Mouse (Mus musculus): ENCODE results near the gene Cdh1. TPM values are rescaled to one million over a fixed set of nuclear protein-coding genes. Genes with fewer than 3 reads are reported as not detected.

Cdh1 gene
- polyA plus RNA-seq, 2 experiments = 11.4 to 14.8 TPM

- no peak for TF ChIP-seq CTCF (IDR thresholded peaks at IDR 0.05; ENCODE audit: low read depth)
- TF ChIP-seq EP300 (IDR thresholded peaks at IDR 0.05; ENCODE audit: low read depth) = no peak
- Histone ChIP-seq H3K4me3 (ENCODE audit: insufficient read depth in 1 of 2, low read depth in 2 of 2, low read length in 2 of 2) (no peak overlapping the region), H3K27ac (no peak overlapping the region), H3K4me2 (ENCODE audit: low read depth) (no peak overlapping the region), H3K27me3 (ENCODE audit: control insufficient read depth, insufficient read depth, low read length) (no peaks in the 10 kb centered on the region), H3K36me3 (replicated peaks; ENCODE audit: control insufficient read depth, insufficient read depth, low read depth) (no peaks in the 10 kb centered on the region), H3K4me1 (replicated peaks; ENCODE audit: control insufficient read depth in 2 of 2, insufficient read depth in 2 of 2, low read length in 1 of 2) (no peaks in the 10 kb centered on the region), H3K9ac (replicated peaks) (no peak overlapping the region), H3K9me3 (ENCODE audit: control insufficient read depth, low read length) (no peaks in the 10 kb centered on the region)
- DNase-seq (ENCODE audit: low read depth in 3 of 3, low spot score in 3 of 3) (no peak), ATAC-seq (ENCODE audit: insufficient read depth) (no peak)
- 71% methylated on average over 8 of the region's 8 CpGs for WGBS (ENCODE audit: insufficient replicate concordance)
Observed at GRCm38 (mm10) chr8:106648421-106648820, 45.3 kb downstream of the Cdh1 start.

DNA sequence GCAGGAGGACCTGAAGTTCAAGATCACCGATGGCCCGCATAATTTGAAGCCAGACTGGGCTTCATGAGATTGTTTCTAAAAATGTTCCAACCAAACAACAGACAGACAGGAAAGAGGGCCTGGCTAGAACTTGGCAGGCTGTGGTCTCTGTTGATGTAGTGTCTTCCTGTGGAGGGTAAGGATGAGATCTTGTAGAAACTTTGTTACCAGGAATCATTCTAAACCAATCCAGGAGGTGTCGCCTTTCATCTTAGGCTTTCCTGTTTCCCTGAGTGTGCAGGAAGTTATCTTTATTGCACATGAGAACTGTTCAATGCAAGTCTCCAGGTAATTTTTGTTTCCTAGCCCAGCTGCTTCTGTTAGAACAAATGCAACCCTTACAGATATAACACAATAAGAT is 48.8 kb downstream of the Cdh1 start:
- WGBS (ENCODE audit: insufficient replicate concordance) = 40% methylated on average over 3 of the region's 3 CpGs
- TF ChIP-seq CTCF (IDR thresholded peaks at IDR 0.05; ENCODE audit: low read depth) = no peak
- no peak for TF ChIP-seq EP300 (IDR thresholded peaks at IDR 0.05; ENCODE audit: low read depth)
- H3K9me3 ChIP-seq (ENCODE audit: control insufficient read depth, low read length) = no peaks in the 10 kb centered on the region
- no peaks in the 10 kb centered on the region for H3K4me1 ChIP-seq (replicated peaks; ENCODE audit: control insufficient read depth in 2 of 2, insufficient read depth in 2 of 2, low read length in 1 of 2)
- no peak overlapping the region for H3K9ac ChIP-seq (replicated peaks)
- ATAC-seq (ENCODE audit: insufficient read depth) (no peak), DNase-seq (ENCODE audit: low read depth in 3 of 3, low spot score in 3 of 3) (no peak)
- H3K27ac ChIP-seq = no peak overlapping the region
- no peaks in the 10 kb centered on the region for H3K36me3 ChIP-seq (replicated peaks; ENCODE audit: control insufficient read depth, insufficient read depth, low read depth)
- H3K4me3 ChIP-seq (ENCODE audit: insufficient read depth in 1 of 2, low read depth in 2 of 2, low read length in 2 of 2) = no peak overlapping the region
- H3K4me2 ChIP-seq (ENCODE audit: low read depth) = no peak overlapping the region
- H3K27me3 ChIP-seq (ENCODE audit: control insufficient read depth, insufficient read depth, low read length) = no peaks in the 10 kb centered on the region

DNA sequence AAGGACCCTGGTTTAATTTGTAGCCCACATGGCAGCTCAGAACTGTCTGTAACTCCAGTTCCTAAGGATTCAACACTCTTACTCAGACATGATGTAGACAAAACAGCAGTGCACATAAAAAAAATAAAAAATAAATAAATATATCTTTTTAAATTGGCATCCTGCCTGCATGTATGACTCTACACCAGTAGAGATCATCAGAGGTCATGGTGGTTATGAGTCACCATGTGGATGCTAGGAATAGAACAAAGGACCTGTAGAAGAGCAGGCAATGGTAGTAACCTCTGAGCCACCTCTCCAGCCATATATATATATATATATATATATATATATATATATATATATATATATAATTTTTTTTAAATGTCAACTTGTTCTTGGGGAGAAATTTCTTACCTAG is 52.9 kb downstream of the Cdh1 start:
- Histone ChIP-seq H3K4me1 (replicated peaks; ENCODE audit: control insufficient read depth in 2 of 2, insufficient read depth in 2 of 2, low read length in 1 of 2) (no peaks in the 10 kb centered on the region), H3K9ac (replicated peaks) (no peak overlapping the region), H3K36me3 (replicated peaks; ENCODE audit: control insufficient read depth, insufficient read depth, low read depth) (no peaks in the 10 kb centered on the region), H3K4me2 (ENCODE audit: low read depth) (no peak overlapping the region), H3K4me3 (ENCODE audit: insufficient read depth in 1 of 2, low read depth in 2 of 2, low read length in 2 of 2) (no peak overlapping the region), H3K27me3 (ENCODE audit: control insufficient read depth, insufficient read depth, low read length) (no peaks in the 10 kb centered on the region), H3K27ac (no peak overlapping the region), H3K9me3 (ENCODE audit: control insufficient read depth, low read length) (no peaks in the 10 kb centered on the region)
- DNase-seq (ENCODE audit: low read depth in 3 of 3, low spot score in 3 of 3) (no peak), ATAC-seq (ENCODE audit: insufficient read depth) (no peak)
- TF ChIP-seq EP300 (IDR thresholded peaks at IDR 0.05; ENCODE audit: low read depth) (no peak), CTCF (IDR thresholded peaks at IDR 0.05; ENCODE audit: low read depth) (no peak)

- TF ChIP-seq CTCF (IDR thresholded peaks at IDR 0.05; ENCODE audit: low read depth) (no peak), EP300 (IDR thresholded peaks at IDR 0.05; ENCODE audit: low read depth) (no peak)
- no peaks in the 10 kb centered on the region for H3K27me3 ChIP-seq (ENCODE audit: control insufficient read depth, insufficient read depth, low read length)
- no peak overlapping the region for H3K4me2 ChIP-seq (ENCODE audit: low read depth)
- H3K27ac ChIP-seq = no peak overlapping the region
- no peak overlapping the region for H3K4me3 ChIP-seq (ENCODE audit: insufficient read depth in 1 of 2, low read depth in 2 of 2, low read length in 2 of 2)
- no peaks in the 10 kb centered on the region for H3K36me3 ChIP-seq (replicated peaks; ENCODE audit: control insufficient read depth, insufficient read depth, low read depth)
- no peak for ATAC-seq (ENCODE audit: insufficient read depth)
- 52% methylated on average over 2 of the region's 2 CpGs for WGBS (ENCODE audit: insufficient replicate concordance)
- no peak overlapping the region for H3K9ac ChIP-seq (replicated peaks)
- DNase-seq (ENCODE audit: low read depth in 3 of 3, low spot score in 3 of 3) = no peak
- H3K9me3 ChIP-seq (ENCODE audit: control insufficient read depth, low read length) = no peaks in the 10 kb centered on the region
- no peaks in the 10 kb centered on the region for H3K4me1 ChIP-seq (replicated peaks; ENCODE audit: control insufficient read depth in 2 of 2, insufficient read depth in 2 of 2, low read length in 1 of 2)
Observed at GRCm38 (mm10) chr8:106672786-106673185, 69.6 kb downstream of the Cdh1 start.

- no peak overlapping the region for H3K4me3 ChIP-seq (ENCODE audit: insufficient read depth in 1 of 2, low read depth in 2 of 2, low read length in 2 of 2)
- H3K4me1 ChIP-seq (replicated peaks; ENCODE audit: control insufficient read depth in 2 of 2, insufficient read depth in 2 of 2, low read length in 1 of 2) = no peaks in the 10 kb centered on the region
- no peaks in the 10 kb centered on the region for H3K36me3 ChIP-seq (replicated peaks; ENCODE audit: control insufficient read depth, insufficient read depth, low read depth)
- no peaks in the 10 kb centered on the region for H3K27me3 ChIP-seq (ENCODE audit: control insufficient read depth, insufficient read depth, low read length)
- no peak overlapping the region for H3K4me2 ChIP-seq (ENCODE audit: low read depth)
- no peaks in the 10 kb centered on the region for H3K9me3 ChIP-seq (ENCODE audit: control insufficient read depth, low read length)
- DNase-seq (ENCODE audit: low read depth in 3 of 3, low spot score in 3 of 3) (no peak), ATAC-seq (ENCODE audit: insufficient read depth) (no peak)
- no peak overlapping the region for H3K27ac ChIP-seq
- H3K9ac ChIP-seq (replicated peaks) = no peak overlapping the region
- TF ChIP-seq EP300 (IDR thresholded peaks at IDR 0.05; ENCODE audit: low read depth) = no peak
- no peak for TF ChIP-seq CTCF (IDR thresholded peaks at IDR 0.05; ENCODE audit: low read depth)
- 93% methylated on average over 15 of the region's 15 CpGs for WGBS (ENCODE audit: insufficient replicate concordance)
Observed at GRCm38 (mm10) chr8:106674318-106674717, 71.2 kb downstream of the Cdh1 start.

Data from liver, embryonic 14.5 days (tissue).